Mouse (Mus musculus) lung, embryonic 14.5 days (tissue): ENCODE results near the gene Furin. TPM values are rescaled to one million over a fixed set of nuclear protein-coding genes. Genes with fewer than 3 reads are reported as not detected.
A peak's percentile ranks its signal among the peaks of the same experiment; 100 is the strongest.

ENCODE experiments used
- ATAC-seq: fragments of 200-750 bp; cut with Nextera tagmentation; 2 replicates; pipeline ENCODE4 v1.8.0; 2017; ENCODE audit warnings: mild to moderate bottlenecking, moderate TSS enrichment, moderate library complexity; ENCODE audit not compliant: insufficient read depth
- DNase-seq: peaks from one replicate; pipeline ENCODE4 v3.0.0-alpha.2; 2015
- H3K27ac ChIP-seq: fragments of 300-500 bp; sonication (generic); 2 replicates; pipeline ENCODE4 v1.5.1; 2014; ENCODE audit warnings: low read depth, mild to moderate bottlenecking, moderate library complexity
- H3K27me3 ChIP-seq: fragments of 300-500 bp; sonication (generic); 2 replicates; pipeline ENCODE4 v1.6.1; 2014; ENCODE audit warnings: low read length, control low read depth; ENCODE audit not compliant: insufficient read depth
- H3K36me3 ChIP-seq: fragments of 300-500 bp; sonication (generic); 2 replicates; pipeline ENCODE4 v1.6.1; 2014; ENCODE audit warnings: control low read depth; ENCODE audit not compliant: insufficient read depth
- H3K4me1 ChIP-seq: fragments of 300-500 bp; sonication (generic); 2 replicates; pipeline ENCODE4 v1.6.1; 2014; ENCODE audit warnings: antibody characterized with exemption, control low read depth; ENCODE audit not compliant: insufficient read depth
- H3K4me2 ChIP-seq: fragments of 300-500 bp; sonication (generic); 2 replicates; pipeline ENCODE4 v1.6.1; 2014; ENCODE audit warnings: mild to moderate bottlenecking
- H3K4me3 ChIP-seq: fragments of 300-500 bp; sonication (generic); 2 replicates; pipeline ENCODE4 v1.5.1; 2014; ENCODE audit warnings: low read depth, low read length
- H3K9ac ChIP-seq: fragments of 300-500 bp; sonication (generic); 2 replicates; pipeline ENCODE4 v1.6.1; 2014
- H3K9me3 ChIP-seq: fragments of 300-500 bp; sonication (generic); 2 replicates; pipeline ENCODE4 v1.6.1; 2016; ENCODE audit warnings: low read depth, low read length, control low read depth
- CTCF ChIP-seq: IDR thresholded peaks from 2 replicates; pipeline ENCODE4 v1.5.1; 2016; ENCODE audit warnings: antibody characterized with exemption, low read depth
- WGBS: fragments of 180-500 bp; shearing (Covaris S2); extraction: QIAGEN DNeasy Blood & Tissue Kit; methylation state at CpG from one replicate; pipeline ENCODE4 v1.1.7; 2014; 5-methylcytosine and 5-hydroxymethylcytosine counted together
- polyA plus RNA-seq: library from polyadenylated mRNA; unstranded; fragments of >200 nt; fragmentation: Nextera tagmentation; extraction: Ambion mirVana; gene quantifications from 2 replicates; pipeline ENCODE4 v1.2.1, GENCODE M21; 2014

The Furin gene
- polyA plus RNA-seq, 1 experiment from 2014 or later: 19.4 TPM

GRCm38 (mm10) chr7:80441986-80442904 lies 37.0 kb upstream of the Furin start:
- Histone ChIP-seq H3K4me2 (no peak overlapping the region), H3K9me3 (no peaks in the 10 kb centered on the region), H3K4me3 (no peak overlapping the region), H3K27ac (peak overlapping the region; percentile 30; the same call in 1 of the 2 replicates), H3K9ac (peak overlapping the region; percentile 5; the same call in 1 of the 2 replicates), H3K36me3 (no peaks in the 10 kb centered on the region), H3K27me3 (no peaks in the 10 kb centered on the region), H3K4me1 (peaks cover 33% of the 10 kb centered on the region)
- ATAC-seq: no peak
- 57% methylated on average over 11 of the region's 11 CpGs for WGBS
- no peak for TF ChIP-seq CTCF
- DNase-seq: no peak

DNA sequence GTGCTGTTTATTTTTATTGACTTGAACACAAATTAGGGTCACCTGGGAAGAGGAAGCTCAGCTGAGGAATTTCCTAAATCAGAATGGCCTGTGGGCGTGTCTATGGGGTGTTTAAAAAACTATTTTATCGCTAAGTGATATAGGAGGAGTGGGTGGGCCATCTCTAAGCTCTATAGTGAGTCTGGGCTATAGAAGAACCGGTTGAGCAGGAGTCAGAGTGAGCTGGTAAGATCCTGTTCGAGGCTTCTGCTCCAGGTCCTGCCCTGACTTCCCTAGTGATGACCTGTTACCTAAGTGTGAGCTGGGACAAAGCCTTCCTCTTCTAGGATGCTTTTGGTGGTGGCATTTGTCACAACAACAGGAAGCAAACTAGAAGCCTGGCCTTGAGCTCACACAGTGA lies 35.4 kb upstream of the Furin start:
- no peaks in the 10 kb centered on the region for H3K27me3 ChIP-seq
- H3K36me3 ChIP-seq: no peaks in the 10 kb centered on the region
- no peak for TF ChIP-seq CTCF
- no peak overlapping the region for H3K9ac ChIP-seq
- H3K27ac ChIP-seq: no peak overlapping the region
- no peak overlapping the region for H3K4me2 ChIP-seq
- ATAC-seq (no peak), DNase-seq (peak; percentile 24)
- no peak overlapping the region for H3K4me3 ChIP-seq
- H3K4me1 ChIP-seq: peaks cover 25% of the 10 kb centered on the region
- 33% methylated on average over 4 of the region's 4 CpGs for WGBS
- H3K9me3 ChIP-seq: no peaks in the 10 kb centered on the region

- Histone ChIP-seq H3K4me2 (no peak overlapping the region), H3K27me3 (no peaks in the 10 kb centered on the region), H3K4me1 (peaks cover 18% of the 10 kb centered on the region), H3K27ac (no peak overlapping the region), H3K4me3 (no peak overlapping the region), H3K9ac (no peak overlapping the region), H3K36me3 (no peaks in the 10 kb centered on the region), H3K9me3 (no peaks in the 10 kb centered on the region)
- ATAC-seq: no peak
- DNase-seq: no peak
- TF ChIP-seq CTCF: no peak
- WGBS: 75% methylated on average over 10 of the region's 10 CpGs
These were observed 34.7 kb upstream of the Furin start for GRCm38 (mm10) chr7:80439789-80440488.

GRCm38 (mm10) chr7:80439032-80439760 lies 34.0 kb upstream of the Furin start:
- Histone ChIP-seq H3K4me2 (peak overlapping the region; percentile 40), H3K27ac (no peak overlapping the region)
- peak; percentile 30; the same call in 1 of the 2 replicates for ATAC-seq

DNA sequence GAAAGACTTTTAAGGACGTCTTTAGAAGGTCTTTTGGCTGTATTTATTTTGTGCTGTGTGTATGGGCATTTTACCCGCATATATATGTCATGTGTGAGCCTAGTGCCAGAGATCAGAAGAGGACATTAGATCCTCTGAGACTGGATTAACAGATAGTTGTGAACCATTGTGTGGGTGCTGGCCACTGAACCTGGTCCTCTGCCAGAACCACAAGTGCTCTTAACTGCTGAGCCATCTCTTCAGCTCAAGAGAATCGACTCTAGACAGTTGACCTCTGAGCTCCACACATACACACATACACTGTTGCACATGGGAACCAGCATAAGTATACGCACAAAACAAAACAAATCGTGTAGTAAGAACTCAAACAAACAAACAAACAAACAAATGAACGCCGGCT lies 31.3 kb upstream of the Furin start:
- no peak for TF ChIP-seq CTCF
- 74% methylated on average over 7 of the region's 7 CpGs for WGBS
- H3K4me3 ChIP-seq: no peak overlapping the region

More at GRCm38 (mm10) chr7:80439032-80439760, 34.0 kb upstream of the Furin start:
- TF ChIP-seq CTCF: no peak
- H3K27me3 ChIP-seq: no peaks in the 10 kb centered on the region
- H3K4me1 ChIP-seq: peaks cover 11% of the 10 kb centered on the region; the same call in 1 of the 2 replicates
- no peak overlapping the region for H3K4me3 ChIP-seq
- H3K36me3 ChIP-seq: no peaks in the 10 kb centered on the region
- no peaks in the 10 kb centered on the region for H3K9me3 ChIP-seq
- no peak overlapping the region for H3K9ac ChIP-seq
- peak; percentile 65 for DNase-seq
- 30% methylated on average over 15 of the region's 15 CpGs for WGBS

DNA sequence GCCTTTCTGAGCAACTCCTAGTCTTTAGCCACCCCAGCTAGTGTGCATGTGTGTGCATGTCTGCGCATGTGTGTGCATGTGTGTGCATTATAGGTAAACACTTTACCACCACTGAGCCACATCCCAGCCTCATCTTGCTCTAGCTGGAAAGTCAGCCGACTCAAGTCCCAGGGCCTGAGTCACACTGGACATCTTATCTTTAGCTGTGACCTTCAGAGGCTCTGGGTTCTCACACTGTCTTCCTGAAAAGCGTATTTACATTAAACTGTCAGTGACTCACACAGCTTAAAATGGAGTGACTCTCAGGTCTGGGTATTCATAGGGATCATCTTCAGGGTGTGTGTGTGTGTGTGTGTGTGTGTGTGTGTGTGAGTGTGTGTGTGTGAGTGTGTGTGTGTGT lies 30.4 kb upstream of the Furin start:
- Histone ChIP-seq H3K4me3 (no peak overlapping the region), H3K36me3 (no peaks in the 10 kb centered on the region), H3K9ac (no peak overlapping the region), H3K27me3 (no peaks in the 10 kb centered on the region), H3K9me3 (no peaks in the 10 kb centered on the region), H3K4me1 (no peaks in the 10 kb centered on the region), H3K27ac (no peak overlapping the region), H3K4me2 (no peak overlapping the region)
- no peak for ATAC-seq
- 50% methylated on average over 3 of the region's 3 CpGs for WGBS
- no peak for DNase-seq
- TF ChIP-seq CTCF: no peak

More for the DNA sequence above, 31.3 kb upstream of the Furin start:
- Histone ChIP-seq H3K36me3 (no peaks in the 10 kb centered on the region), H3K9ac (no peak overlapping the region), H3K4me2 (no peak overlapping the region), H3K4me1 (no peaks in the 10 kb centered on the region), H3K27me3 (no peaks in the 10 kb centered on the region), H3K27ac (no peak overlapping the region), H3K9me3 (no peaks in the 10 kb centered on the region)
- DNase-seq (no peak), ATAC-seq (no peak)
